Mouse (Mus musculus) erythroid progenitor cell, adult 5-6 weeks (primary cell): ENCODE data around the gene Tbx10. TPM values are rescaled to one million over a fixed set of nuclear protein-coding genes. Genes with fewer than 3 reads are reported as not detected.
"Not testable (repeated sequence)": the region's sequence is repeated elsewhere in the genome, so short reads cannot be mapped to it uniquely, and the experiment has no call there.

ENCODE experiments used
- ATAC-seq: replicated peaks from 2 replicates; pipeline ENCODE4 v1.8.0; 2016; ENCODE audit warnings: moderate number of reproducible peaks, mild to moderate bottlenecking, moderate TSS enrichment, inconsistent platforms; ENCODE audit not compliant: poor library complexity, low FRiP score, severe bottlenecking
- total RNA-seq, 2 experiments: library from RNA; stranded (forward) in 1 of 2; stranded (reverse) in 1 of 2; fragments of 150-400 nt in 1 of 2; fragments of 186-747, 209-891 nt in 1 of 2; gene quantifications; 2 replicates each; pipeline versions ENCODE4 v1.2.3 to v1.2.4; 2015 to 2017; ENCODE audit warnings: low replicate concordance in 2 of 2

The Tbx10 gene
- not detected in 2 replicates for total RNA-seq (2015; ENCODE audit: low replicate concordance)
- total RNA-seq (2017; ENCODE audit: low replicate concordance) = not detected in 2 replicates

DNA sequence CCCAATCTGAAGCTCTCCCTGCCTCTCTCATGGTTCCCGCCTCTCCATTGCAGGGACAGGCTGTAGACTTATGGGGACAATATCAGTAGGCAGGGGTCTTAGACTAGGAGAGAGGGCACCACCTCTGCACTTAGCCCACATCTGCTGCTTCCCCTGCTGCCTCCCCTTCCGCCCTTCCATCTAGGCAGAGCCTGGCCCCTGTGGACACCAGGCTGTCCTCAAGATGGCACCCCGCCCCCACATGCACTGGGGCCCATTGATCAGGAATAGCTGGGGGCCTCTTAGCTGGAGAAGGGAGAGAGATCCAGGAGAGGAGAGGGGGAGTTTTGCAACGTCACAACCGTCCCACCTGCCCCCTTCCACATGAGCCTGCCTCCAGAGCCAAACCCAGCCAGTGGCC is at the start of gene Tbx10:
Tbx10 (plus strand) TSS at position 337 of the 400 bp plus-strand sequence.
- no peak for ATAC-seq

DNA sequence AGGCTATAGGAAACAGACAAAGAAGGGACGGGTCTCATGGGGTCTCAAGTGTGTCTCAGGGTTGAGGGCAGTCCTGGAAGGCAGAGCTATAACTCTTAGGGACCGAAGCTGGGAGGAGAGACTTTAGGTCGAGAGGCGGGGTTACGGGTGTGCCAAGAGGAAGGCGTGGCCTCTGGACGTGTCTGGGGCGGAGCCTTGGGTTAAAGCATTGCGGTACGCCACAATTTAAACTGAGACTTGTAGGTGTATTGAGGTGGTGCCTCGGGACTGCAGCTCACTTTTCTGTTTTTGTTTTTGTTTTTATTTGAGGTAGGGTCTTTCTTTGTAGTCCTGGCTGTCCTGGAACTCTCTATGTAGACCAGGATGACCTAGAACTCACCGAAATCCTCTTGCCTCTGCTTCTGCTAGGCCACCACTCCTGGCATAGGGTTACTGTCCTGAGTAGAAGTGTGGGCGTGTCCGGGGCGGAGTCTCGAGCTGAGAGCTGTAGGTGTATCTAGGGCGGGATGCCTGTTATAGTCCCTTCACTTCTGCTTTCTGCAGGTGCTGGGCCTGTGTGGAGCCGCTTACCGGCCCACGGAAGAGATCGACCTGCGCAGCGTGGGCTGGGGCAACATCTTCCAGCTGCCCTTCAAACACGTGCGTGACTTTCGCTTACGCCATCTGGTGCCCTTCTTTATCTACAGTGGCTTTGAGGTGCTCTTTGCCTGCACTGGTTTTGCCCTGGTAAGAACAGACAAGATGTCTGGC is 49.4 kb upstream of the Tbx10 start:
- ATAC-seq = peak; percentile 71

DNA sequence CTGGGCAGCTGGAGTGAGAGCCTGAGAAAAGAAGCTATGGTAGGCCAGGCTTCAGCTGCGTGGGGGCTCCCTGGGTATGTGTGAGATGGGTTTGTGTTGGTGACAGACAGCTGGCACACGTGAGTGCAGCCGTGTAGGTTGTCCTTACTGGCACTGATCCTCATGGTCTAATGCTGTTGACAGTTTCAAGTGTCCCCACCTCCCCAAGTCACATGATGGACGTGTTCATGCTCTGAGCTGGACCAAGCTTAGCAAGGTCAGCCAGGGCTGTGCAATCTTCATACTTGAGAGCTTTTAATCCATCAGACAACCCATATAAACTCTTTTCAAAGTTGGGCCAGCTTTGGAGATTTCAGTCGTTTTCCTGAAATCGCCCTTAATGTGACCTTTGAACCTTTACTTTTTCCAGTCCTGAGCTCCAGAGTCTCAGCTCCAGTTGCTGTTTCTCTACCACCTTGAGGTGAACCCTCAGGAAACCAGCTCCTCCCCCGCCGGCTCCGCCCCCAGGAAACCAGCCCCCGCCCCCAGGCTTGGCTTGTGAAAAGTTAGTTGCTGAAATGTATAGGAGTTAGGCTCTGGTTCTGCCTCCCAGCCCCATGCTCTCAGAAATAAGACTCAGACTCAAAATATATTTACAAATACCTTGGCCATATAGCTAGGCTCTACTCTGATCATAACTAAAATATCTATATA is 46.5 kb upstream of the Tbx10 start:
- ATAC-seq = no peak

DNA sequence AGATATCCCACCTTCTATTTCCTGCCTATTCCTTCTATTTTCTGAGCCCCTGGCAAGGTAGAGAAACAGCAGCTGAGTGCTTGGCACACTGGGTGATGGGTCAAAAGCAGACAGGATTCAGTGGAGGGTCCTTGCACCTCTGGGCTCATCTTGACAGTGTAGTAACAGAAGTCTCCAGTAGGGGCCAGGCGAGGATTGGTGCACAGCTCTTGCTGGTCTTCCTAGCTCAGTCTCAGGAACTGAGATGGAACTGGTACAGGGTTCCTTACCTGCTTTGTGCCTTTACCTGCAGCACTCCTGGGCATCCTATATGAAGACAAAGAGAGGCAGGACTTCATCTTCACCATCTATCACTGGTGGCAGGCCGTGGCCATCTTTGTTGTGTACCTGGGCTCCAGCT is 45.8 kb upstream of the Tbx10 start:
- ATAC-seq = peak; percentile 71

DNA sequence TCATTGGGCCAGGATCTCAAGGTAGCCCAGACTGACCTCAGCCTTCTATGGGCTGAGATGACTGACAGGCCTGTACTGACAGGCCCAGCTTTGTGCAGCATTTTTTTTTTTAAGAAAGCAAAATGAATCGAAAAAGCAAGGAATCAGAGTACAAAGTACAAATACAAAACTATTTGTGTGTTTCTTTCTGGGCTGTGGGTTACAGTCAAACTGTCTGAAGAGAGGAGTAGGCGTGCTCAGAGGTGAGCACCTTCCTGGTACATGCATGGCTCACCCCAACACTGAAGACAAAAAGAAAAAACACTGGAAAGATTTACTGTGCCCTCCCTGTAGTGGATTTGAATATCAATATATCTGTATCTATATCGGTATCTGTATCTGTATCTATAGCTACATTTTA is 44.7 kb upstream of the Tbx10 start:
- ATAC-seq = no peak

DNA sequence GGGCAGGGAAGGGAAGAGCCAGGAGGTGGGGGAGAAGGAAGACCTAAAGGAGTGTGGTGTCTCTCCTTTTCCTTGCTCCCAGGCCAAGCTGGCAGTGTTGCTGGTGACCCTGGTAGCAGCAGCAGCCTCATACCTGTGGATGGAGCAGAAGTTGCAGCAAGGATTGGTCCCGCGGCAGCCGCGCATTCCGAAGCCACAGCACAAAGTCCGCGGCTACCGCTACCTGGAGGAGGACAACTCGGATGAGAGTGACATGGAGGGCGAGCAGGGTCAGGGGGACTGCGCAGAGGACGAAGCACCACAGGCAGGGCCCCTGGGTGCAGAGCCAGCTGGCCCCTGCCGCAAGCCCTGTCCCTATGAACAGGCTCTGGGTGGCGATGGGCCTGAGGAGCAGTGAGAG is 44.0 kb upstream of the Tbx10 start:
- no peak for ATAC-seq

DNA sequence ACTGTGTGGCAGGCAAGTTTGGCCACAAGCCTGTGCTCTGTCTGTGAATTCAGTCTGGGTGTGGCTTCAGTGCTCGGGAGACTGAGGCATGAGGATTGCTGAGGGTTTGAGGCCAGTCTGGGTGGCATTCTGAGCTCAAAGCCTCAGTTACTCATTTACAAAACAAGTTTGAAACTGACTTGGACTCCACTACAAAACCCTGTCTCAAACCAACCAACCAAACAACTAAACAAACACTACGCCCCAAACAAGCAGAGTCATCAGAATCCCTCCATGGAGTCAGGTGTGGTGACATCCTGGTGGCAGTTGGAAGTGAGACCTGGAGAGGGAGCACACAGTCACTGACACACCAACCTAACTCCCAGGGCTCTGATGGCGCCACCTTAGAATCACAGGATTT is 42.2 kb upstream of the Tbx10 start:
- ATAC-seq = no peak

DNA sequence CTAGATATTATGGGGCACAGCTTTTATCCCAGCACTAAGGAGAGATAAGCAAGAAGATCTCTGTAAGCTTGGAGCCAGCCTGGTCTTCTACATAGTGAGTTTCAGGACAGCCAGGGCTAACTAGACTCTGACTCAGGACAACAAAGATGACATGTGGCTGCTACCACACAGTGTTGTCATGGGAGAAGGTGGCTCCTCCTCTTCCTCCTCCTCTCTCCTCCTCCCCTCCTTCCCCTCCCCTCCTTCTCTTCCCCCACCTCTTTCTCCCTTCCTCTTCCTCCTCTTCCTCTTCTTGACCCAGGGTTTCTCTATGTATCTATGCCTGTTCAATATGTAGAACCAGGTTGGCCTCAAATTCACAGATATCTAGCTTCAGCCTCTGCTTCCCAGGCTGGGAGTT is 41.1 kb upstream of the Tbx10 start:
- no peak for ATAC-seq

DNA sequence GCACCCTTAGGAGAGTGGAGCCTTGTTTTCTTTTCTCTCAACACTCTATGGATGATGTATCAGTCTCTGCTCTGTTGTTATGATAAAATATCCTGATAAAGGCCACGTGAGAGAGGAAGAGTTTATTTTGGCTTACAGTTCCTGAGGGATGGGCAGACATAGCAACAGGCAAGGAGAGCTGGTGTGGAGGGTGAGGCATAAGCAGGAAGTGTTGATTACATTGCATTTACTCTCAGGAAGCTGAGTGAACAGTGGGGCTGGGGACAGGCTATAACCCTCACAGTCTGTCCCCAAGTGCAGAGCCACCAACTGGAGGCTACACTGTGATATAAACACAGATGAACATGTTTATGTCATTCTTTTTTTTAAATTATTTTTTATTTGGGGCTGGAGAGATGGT is 40.5 kb upstream of the Tbx10 start:
- no peak for ATAC-seq

DNA sequence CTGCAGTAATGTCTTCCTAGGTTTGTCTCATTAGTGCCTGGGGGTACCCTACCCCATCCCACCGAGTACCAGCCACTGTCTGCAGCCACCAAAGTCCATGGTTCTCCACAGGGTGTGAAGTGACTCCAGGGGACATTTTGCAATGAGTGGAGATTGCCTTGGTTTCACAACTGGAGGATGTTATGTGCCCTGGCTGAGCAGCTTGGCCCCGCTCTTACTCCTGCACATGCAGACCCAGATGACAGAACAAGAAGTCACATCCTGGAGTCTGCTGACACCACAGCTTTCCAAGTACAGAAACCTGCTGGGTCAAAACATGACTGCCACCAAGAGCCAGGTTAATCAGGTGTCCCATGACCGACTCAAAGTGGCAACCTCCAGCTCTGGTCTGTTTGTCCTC is 37.5 kb upstream of the Tbx10 start:
- no peak for ATAC-seq

DNA sequence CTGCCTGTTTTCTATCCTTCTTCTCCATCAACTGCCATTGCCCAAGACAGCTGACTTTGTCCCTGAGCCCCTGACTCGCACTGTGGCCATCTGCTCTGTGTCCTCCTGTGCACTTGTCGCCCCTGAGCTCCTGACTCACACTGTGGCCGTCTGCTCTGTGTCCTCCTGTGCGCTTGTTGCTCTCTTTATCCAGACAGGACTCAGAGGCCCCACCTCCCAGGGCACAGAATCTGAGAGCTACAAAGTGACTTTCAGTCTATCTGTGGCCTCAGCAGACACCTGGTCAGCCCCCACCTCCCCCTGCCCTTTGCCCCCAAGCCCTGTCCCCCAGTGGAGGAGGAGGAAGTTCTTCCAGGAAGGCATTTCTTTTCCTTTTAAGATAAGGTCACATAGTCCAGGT is 36.7 kb upstream of the Tbx10 start:
- no peak for ATAC-seq

DNA sequence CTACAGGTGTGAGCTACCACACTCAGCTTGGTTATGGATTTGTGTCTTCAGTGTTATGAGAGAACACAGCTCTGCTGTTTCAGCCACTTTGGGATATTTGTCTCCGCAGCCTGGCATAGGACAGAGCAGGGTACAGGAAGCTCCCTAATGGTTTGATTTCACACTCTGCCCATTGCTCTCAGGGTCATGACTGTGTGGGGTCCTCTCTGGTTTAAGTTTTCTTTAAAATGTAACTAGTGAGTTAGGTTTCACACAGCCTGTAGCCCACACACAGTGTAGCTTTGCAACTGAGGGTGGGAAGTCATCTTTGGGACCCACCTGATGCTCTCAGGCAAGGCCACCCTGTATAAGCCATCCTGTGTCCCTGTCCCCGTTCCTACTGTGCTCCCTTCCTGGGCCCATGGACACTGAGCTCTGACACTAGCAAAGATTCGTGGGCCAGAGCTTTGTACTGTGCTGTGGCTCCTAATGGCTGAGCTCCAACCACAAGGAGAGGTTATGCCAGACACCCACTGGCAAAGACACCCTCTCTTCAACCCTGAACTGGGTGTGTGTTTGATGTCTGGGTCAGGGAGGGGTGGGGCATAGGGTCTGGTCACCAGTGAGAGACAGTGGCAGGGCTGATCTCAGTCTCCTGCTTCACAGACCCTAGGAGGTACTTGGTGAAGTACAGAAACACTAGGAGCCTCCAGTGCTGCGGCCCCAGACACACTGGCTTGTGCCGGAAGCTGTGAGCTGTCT is 35.1 kb upstream of the Tbx10 start:
- ATAC-seq = 0 out of 2 replicates have a peak, but pooled peaks have one; percentile 52

DNA sequence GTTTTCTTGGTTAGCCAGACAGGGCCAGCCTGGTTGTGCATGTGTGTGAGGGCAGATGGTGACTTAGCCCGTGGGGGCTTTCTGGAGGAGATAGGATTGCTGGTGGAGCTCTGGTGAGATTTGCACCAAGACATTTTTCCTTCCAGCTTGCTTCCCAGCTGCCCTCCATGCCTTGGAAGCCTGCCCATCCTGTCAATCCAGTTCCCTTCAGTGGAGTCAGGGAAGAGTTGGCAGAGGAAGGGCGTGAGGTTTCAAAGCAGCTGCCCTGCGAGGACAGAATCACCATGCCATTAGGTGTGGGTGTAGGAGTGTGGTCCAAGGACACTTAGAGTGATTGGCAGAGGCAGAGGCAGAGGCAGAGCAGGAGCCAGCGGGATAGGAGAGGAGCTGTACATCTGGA is 34.1 kb upstream of the Tbx10 start, which contains the start of gene Aldh3b3:
Aldh3b3 (plus strand) TSS at position 176 of the 400 bp plus-strand sequence.
- no peak for ATAC-seq

DNA sequence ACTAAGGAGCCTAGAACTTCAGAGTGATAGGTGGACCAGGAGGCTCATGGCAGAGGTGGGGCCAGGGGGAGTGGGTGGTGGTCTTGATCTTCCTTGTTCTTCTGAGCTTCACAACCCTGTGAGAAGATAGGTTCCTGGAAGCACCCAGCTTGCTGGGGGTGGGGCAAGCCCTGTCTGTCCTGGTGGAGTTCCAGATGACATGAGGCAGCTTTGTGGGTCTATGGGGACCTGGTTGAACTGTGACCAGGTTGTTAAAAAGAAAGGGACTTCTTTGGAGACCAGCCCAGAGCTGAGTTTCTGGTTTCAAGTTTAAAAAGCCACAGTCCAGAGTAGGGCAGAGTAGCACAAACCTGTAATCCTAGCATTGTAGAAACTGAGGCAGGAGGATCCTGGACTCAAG is 33.5 kb upstream of the Tbx10 start:
- no peak for ATAC-seq

DNA sequence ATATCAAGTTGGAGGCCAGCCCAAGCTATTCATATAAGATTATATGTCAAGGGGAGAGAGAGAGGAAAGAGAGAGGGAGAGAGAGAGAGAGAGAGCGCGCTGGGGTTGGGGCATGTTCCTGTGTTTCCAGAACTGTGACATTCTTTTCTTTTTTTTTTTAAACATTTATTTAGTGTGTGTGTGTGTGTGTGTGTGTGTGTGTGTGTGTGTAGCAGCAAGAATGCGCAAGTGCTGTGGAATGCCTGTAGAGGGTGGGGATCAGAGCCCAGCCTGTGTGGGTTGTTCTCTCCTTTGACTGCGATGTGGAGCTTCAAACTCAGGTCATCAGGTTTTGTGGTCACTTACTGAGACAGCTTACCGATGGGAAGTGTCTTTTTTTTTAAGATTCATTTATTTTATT is 32.3 kb upstream of the Tbx10 start:
- ATAC-seq = no peak

DNA sequence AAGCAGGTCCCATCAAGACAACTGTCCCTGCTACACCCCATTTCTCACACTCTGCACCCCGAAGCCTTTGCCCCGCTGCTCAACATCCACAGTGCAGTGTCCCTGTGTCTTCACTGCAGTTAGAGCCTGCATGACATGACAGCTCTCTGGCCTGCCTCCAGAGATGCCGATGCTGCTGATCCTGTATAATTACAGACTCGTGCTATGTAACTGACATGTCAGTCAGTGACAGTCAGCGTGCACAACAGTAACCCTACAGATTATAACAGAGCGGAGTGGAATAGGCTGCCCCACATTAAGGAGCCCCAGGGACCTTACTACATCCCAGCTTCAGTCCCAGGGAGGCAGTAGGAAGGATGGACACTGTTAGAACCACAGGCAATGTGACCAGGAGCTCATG is 30.7 kb upstream of the Tbx10 start:
- ATAC-seq = not testable (repeated sequence)

DNA sequence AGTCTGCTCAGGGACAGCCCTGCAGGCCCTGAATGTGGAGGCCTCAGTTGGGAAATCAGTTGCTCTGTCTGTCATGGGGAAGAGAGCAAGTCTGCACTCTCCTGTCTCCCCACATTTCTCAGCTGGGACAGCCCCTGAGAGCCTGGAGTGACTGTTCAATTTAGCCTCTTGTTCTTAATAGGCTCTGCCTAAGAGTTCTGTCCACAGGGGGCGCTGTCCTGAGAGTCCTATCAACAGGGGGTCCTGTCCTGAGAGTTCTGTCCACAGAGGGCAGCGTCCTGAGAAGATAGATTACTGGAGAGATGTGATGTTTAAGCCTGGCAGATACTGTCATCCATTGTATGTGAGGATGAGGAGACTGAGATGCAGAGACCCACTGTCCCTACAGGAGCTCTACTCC is 30.1 kb upstream of the Tbx10 start:
- no peak for ATAC-seq

DNA sequence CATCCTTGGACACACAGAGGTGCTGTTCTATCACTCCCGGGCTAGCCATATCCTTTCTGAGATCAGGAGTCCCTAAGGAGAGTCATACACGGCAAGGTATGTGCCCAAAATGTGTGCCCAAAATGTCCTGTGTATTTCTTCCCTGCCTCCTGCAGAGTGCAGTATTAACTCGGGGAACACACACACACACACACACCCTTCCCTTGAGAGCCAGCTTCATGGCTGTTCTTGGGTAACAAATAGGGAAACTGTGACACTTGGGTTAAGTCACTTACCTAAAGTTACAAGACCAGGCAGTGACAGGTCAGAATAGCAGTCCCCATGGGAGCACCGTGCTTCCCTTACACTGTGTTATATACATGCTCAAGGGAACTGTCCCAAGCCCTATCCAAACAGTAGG is 28.5 kb upstream of the Tbx10 start:
- no peak for ATAC-seq

DNA sequence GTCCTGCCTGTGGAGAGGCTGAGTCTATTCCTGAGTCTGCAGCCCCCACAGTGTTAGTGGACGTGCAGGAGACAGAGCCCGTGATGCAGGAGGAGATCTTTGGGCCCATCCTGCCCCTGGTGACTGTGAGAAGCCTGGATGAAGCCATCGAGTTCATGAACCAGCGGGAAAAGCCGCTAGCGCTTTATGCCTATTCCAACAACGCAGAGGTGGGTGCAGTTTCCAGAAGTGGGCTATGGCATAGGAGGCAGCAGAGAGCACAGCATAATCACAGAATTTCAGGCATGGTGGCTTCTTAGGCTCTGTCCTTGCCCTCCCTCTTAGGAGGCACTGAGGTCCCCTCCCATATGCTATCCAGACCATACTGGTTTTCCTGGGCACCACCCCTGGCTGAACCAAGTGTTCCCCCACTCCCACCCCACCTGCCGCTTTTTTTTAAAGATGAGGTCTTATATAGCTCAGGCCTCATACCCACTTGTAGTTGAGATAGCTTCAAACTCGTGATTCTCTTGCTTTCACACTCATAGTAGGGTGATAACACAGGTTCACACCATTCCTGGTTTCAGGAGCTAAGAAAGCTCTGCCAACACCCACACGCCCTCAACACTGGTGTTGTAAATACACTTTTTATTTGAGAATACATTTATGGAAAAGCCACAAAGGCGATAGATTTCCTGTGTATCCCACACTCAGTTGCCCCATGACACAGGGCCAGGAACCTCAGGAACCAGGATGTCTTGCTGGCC is 26.0 kb upstream of the Tbx10 start:
- ATAC-seq = no peak

DNA sequence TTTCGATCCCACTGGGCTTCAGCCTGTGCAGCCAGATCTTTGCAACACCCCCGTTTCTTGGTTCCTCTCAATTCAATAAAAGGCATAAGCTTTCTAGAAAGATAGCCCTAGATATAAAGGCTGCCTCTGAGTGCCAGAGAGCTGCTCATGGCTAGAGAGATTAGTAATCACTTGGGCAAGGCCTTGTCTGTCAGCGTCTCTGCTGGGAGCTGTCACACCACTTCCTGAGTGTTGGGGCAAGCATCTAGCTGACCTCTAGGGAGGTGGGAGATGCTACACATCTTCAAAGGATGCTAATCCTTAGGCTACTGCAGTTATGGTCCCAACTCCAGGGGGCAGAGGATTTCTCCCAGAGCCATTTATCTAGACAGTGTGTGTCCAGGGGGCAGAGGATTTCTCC is 25.3 kb upstream of the Tbx10 start:
- ATAC-seq = no peak
